Mouse (Mus musculus) ES-E14 (cell line): ENCODE results near the gene Gm20683.

ENCODE experiments used
- CHD2 ChIP-seq: IDR thresholded peaks from 2 replicates; pipeline ENCODE4 v1.6.1; 2014; ENCODE audit warnings: mild to moderate bottlenecking, low read depth, low read length, inconsistent platforms
- HCFC1 ChIP-seq: IDR thresholded peaks from 2 replicates; pipeline ENCODE4 v1.6.1; 2012; ENCODE audit warnings: low read length, inconsistent platforms, borderline replicate concordance; ENCODE audit not compliant: insufficient read depth
- MAFK ChIP-seq: IDR thresholded peaks from 2 replicates; pipeline ENCODE4 v1.6.1; 2014; ENCODE audit warnings: mild to moderate bottlenecking, low read depth, low read length, inconsistent platforms; ENCODE audit not compliant: insufficient read depth
- ZC3H11A ChIP-seq: IDR thresholded peaks from 2 replicates; pipeline ENCODE4 v1.6.1; 2012; ENCODE audit warnings: low read depth, mild to moderate bottlenecking, inconsistent platforms, low read length, borderline replicate concordance
- ZNF384 ChIP-seq: IDR thresholded peaks from 2 replicates; pipeline ENCODE4 v1.6.1; 2012; ENCODE audit warnings: low read depth, low read length, inconsistent platforms

GRCm38 (mm10) chr17:25882306-25882705 is 40.7 kb upstream of the Gm20683 start:
- TF ChIP-seq HCFC1 (no peak), ZC3H11A (no peak), MAFK (no peak), ZNF384 (no peak), CHD2 (no peak)
